Mouse (Mus musculus): ENCODE results near the gene Nae1.

DNA sequence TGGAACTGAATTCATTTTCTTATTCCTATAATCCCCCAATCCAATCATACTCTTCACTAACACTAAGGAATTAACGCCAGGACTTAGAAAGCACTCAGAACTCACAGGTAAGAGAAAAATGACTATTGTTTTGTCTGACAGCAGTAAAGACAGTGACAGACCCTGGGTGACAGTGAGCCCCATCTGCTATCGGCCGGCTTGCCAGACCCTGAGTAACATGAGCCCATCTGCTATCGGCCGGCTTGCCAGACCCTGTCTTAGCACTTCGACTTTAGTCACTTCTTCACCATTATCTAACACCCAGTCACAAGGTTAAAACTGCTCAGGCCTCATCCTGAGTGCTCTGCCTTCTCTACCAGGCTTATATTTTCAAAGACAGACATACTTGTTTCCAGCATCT, 4.8 kb downstream of the Nae1 start:
- TF ChIP-seq POLR2A (IDR thresholded peaks at IDR 0.05; ENCODE audit: extremely low read depth, insufficient read depth, low read length) (no peak), CTCF (IDR thresholded peaks at IDR 0.05; ENCODE audit: low read depth, low read length) (no peak)
